Mouse (Mus musculus) C2C12 (cell line): Measurements from ENCODE around the gene Pyy. TPM values are rescaled to one million over a fixed set of nuclear protein-coding genes. Genes with fewer than 3 reads are reported as not detected.

Experiments
- H3K27me3 ChIP-seq: one replicate; pipeline ENCODE4 v1.6.1; 2011; ENCODE audit not compliant: control insufficient read depth, insufficient read depth, insufficient read length
- H3K36me3 ChIP-seq: one replicate; pipeline ENCODE4 v1.6.1; 2011; ENCODE audit not compliant: control insufficient read depth, insufficient read depth
- H3K4me3 ChIP-seq: one replicate; pipeline ENCODE4 v1.5.1; 2011; ENCODE audit warnings: mild to moderate bottlenecking, control low read depth; ENCODE audit not compliant: poor library complexity, insufficient read depth, severe bottlenecking
- H3K79me2 ChIP-seq: one replicate; pipeline ENCODE4 v1.6.1; 2011; ENCODE audit not compliant: control insufficient read depth, insufficient read depth
- H3K79me3 ChIP-seq: one replicate; pipeline ENCODE4 v1.6.1; 2011; ENCODE audit warnings: low read depth, control low read depth
- H3ac ChIP-seq: one replicate; pipeline ENCODE3; 2011; ENCODE audit warnings: low read depth; ENCODE audit not compliant: control insufficient read depth, insufficient read length
- CEBPB ChIP-seq: IDR thresholded peaks from one replicate; pipeline ENCODE4 v1.6.1; 2011; ENCODE audit warnings: low read depth, mild to moderate bottlenecking, control low read depth, moderate library complexity
- CTCF ChIP-seq: IDR thresholded peaks from one replicate; pipeline ENCODE4 v1.5.1; 2011; ENCODE audit not compliant: control insufficient read depth, insufficient read depth, insufficient read length
- FOSL1 ChIP-seq: IDR thresholded peaks from one replicate; pipeline ENCODE4 v1.8.0; 2011; ENCODE audit warnings: mild to moderate bottlenecking, low read length; ENCODE audit not compliant: poor library complexity, insufficient read depth, severe bottlenecking
- MAX ChIP-seq: IDR thresholded peaks from one replicate; pipeline ENCODE4 v1.6.1; 2011; ENCODE audit warnings: mild to moderate bottlenecking, control low read depth
- MYOD1 ChIP-seq: IDR thresholded peaks from one replicate; pipeline ENCODE4 v1.6.1; 2011; ENCODE audit warnings: low read depth; ENCODE audit not compliant: control insufficient read depth, insufficient read length
- MYOG ChIP-seq: IDR thresholded peaks from one replicate; pipeline ENCODE4 v1.6.1; 2011; ENCODE audit not compliant: control insufficient read depth, insufficient read length; ENCODE audit errors: extremely low read depth
- USF1 ChIP-seq: IDR thresholded peaks from one replicate; pipeline ENCODE4 v1.6.1; 2011; ENCODE audit warnings: low read depth, mild to moderate bottlenecking, control low read depth, moderate library complexity
- polyA plus RNA-seq: library from polyadenylated mRNA; unstranded; fragments of >200 nt; fragmentation: generic; extraction: Trizol; gene quantifications from one replicate; pipeline ENCODE4 v1.2.1, GENCODE M21; 2012; ENCODE audit warnings: missing spikeins

The Pyy gene
- polyA plus RNA-seq, 1 experiment, result not detected

DNA sequence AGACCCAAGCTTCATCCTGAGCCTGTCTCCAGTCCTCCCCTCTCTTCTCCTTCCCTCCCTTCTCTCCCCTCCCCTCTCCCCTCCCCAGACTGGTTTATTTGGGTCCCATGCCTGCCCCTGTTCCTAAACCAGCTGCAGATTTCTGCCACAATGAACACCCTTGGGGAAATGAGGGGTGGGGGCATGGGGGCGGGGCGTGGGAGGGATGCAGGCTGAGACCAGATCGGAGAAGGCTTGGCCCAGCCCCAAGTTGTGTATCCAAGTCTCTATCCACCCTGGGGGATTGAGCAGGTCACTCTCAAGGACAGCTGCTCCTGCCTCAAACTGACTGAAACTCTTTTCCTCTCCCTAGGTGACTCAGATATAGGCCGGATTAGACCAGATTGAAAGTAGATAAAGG, 26.9 kb upstream of the Pyy start:
- no peak for TF ChIP-seq MYOD1
- TF ChIP-seq MAX, result no peak
- TF ChIP-seq CTCF, result no peak
- no peak for TF ChIP-seq MYOG
- no peak for TF ChIP-seq USF1
- no peak for TF ChIP-seq CEBPB
- no peak for TF ChIP-seq FOSL1
- no peak overlapping the region for H3ac ChIP-seq
- no peak overlapping the region for H3K4me3 ChIP-seq
- no peaks in the 10 kb centered on the region for H3K36me3 ChIP-seq
- H3K79me2 ChIP-seq, result no peaks in the 10 kb centered on the region
- peaks cover 26% of the 10 kb centered on the region for H3K27me3 ChIP-seq
- H3K79me3 ChIP-seq, result no peaks in the 10 kb centered on the region

DNA sequence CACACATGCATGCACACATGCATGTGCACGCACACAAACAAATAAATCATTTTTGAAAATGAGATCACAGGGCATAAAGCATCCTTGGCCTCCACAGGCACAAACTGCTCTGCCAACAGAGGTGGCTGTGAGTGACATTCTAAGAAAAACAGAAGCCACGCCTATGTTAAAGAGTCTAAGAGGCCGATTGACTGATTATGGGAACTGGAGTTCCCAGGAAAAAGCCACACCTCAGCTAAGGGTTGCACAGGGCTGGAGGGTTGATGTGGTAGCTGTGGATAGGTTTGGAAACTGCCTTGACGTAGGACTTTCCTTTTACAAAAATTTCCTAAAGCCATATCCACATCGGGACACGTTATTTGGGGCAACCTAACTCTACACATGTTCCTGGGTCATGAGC, 9.8 kb upstream of the Pyy start:
- TF ChIP-seq MYOG (no peak), USF1 (no peak), MAX (no peak), FOSL1 (no peak), MYOD1 (no peak), CTCF (no peak), CEBPB (no peak)
- no peaks in the 10 kb centered on the region for H3K79me3 ChIP-seq
- no peaks in the 10 kb centered on the region for H3K36me3 ChIP-seq
- no peak overlapping the region for H3ac ChIP-seq
- no peak overlapping the region for H3K4me3 ChIP-seq
- no peaks in the 10 kb centered on the region for H3K79me2 ChIP-seq
- H3K27me3 ChIP-seq, result peaks cover 35% of the 10 kb centered on the region

DNA sequence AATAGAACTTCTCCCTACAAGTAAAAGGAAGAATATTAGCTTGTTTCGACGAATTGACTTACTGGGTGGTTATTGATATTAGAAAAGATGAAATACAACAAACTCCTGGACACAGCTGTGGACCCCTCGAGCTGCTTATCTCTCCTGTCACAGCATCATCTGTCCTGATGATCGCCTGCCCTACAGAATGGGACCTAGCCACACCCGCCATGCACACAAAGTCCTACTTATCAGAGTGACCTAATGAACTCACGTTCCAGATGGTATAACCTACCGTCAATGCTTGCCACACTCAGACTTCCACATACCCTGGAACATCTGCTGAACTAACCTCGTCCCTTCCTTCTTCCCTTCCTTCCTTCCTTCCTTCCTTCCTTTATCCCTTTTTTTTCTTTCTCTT, 8.6 kb upstream of the Pyy start:
- Histone ChIP-seq H3K79me2 (no peaks in the 10 kb centered on the region), H3K27me3 (peaks cover 31% of the 10 kb centered on the region), H3K36me3 (no peaks in the 10 kb centered on the region), H3ac (no peak overlapping the region), H3K4me3 (no peak overlapping the region), H3K79me3 (no peaks in the 10 kb centered on the region)
- no peak for TF ChIP-seq MAX
- TF ChIP-seq CTCF, result no peak
- no peak for TF ChIP-seq MYOD1
- TF ChIP-seq USF1, result no peak
- no peak for TF ChIP-seq CEBPB
- no peak for TF ChIP-seq MYOG
- TF ChIP-seq FOSL1, result no peak

DNA sequence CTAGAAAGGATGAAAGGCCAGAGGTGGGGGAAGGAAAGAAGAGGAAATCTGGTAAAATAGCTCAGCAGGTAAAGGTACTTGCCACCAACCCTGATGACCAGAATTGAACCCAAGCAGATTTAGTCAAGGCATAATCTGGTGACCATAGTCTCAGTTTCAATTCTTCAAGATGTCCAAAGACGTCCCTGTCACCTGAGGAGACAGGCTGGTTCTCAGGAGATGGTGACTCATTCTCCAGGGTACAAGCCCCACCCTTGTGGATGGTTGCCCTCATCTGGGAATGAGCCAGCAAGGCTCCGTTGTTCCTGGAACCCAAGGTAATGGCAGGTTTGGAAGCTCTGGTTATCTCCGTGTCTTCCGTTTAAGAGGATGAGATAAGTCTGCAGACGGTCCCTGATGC, 3.9 kb upstream of the Pyy start:
- Histone ChIP-seq H3K79me2 (no peaks in the 10 kb centered on the region), H3K27me3 (peaks cover 51% of the 10 kb centered on the region), H3K79me3 (no peaks in the 10 kb centered on the region), H3ac (no peak overlapping the region), H3K4me3 (no peak overlapping the region), H3K36me3 (no peaks in the 10 kb centered on the region)
- no peak for TF ChIP-seq CEBPB
- no peak for TF ChIP-seq MAX

DNA sequence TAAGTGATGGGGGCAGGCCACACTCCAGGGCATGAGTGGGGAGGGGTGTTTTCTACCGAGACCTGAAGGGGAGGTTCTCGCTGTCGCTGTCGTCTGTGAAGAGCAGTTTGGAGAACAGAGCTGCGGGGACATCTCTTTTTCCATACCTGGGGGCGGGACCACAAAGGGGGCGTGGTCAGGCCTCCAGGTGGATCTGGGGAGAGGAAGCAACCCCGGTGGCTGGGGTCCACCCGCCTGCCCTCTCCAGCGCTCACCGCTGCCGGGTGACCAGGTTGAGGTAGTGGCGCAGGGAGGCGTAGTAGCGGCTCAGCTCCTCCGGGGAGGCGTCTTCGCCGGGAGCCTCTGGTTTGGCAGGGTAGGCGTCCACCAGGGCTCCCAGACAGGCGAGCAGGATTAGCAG, 721 bp downstream of the Pyy start:
- no peak overlapping the region for H3K4me3 ChIP-seq

DNA sequence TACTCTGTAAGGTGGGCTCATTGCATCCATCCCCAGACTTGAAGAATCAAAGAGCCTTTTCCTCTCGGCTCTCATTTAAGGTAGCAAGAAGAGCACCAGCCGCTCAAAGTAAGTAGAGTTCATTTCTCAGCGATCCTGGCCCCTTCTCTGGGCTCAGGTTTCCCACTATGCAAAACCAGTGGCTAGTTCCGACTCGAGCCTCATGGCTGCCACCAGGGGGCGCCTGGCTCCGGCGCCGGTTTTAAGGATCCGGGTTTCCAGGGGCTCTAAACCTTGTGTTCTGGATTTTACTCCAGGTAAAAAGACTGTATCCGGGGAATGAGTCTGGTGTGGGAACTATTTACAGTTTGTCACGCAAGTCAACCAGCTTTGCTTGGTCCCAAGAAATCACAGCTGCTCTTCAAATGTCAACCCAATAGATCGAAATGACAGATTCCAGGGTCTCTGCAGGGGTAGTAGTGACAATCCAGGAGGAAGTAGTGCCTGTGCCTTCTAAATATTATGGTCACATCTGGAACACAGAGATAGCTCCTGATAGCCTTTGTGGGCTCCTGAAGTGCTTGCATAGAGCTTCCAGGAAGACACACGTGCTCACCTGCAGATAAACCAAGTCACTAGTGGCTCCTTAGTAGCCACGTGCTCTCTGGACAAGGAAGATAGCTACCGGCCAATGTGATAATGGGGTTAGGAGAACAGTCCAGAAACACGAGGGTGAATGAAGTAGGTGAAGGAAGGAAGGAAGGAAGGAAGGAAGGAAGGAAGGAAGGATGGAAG, 5.0 kb downstream of the Pyy start:
- peak; percentile 53 for TF ChIP-seq CTCF
- TF ChIP-seq FOSL1, result no peak
- H3K27me3 ChIP-seq, result peaks cover 87% of the 10 kb centered on the region
- no peak overlapping the region for H3K4me3 ChIP-seq
- H3K36me3 ChIP-seq, result no peaks in the 10 kb centered on the region
- no peak overlapping the region for H3ac ChIP-seq
- H3K79me3 ChIP-seq, result no peaks in the 10 kb centered on the region
- no peaks in the 10 kb centered on the region for H3K79me2 ChIP-seq

More for the DNA sequence above, 721 bp downstream of the Pyy start:
- no peaks in the 10 kb centered on the region for H3K79me2 ChIP-seq
- H3K27me3 ChIP-seq, result peaks cover 61% of the 10 kb centered on the region
- H3K36me3 ChIP-seq, result no peaks in the 10 kb centered on the region
- no peaks in the 10 kb centered on the region for H3K79me3 ChIP-seq
- no peak for TF ChIP-seq MYOG
- TF ChIP-seq CEBPB, result no peak
- TF ChIP-seq MAX, result no peak
- TF ChIP-seq MYOD1, result no peak
- TF ChIP-seq CTCF, result no peak
- no peak for TF ChIP-seq USF1
- TF ChIP-seq FOSL1, result no peak
- no peak overlapping the region for H3ac ChIP-seq

DNA sequence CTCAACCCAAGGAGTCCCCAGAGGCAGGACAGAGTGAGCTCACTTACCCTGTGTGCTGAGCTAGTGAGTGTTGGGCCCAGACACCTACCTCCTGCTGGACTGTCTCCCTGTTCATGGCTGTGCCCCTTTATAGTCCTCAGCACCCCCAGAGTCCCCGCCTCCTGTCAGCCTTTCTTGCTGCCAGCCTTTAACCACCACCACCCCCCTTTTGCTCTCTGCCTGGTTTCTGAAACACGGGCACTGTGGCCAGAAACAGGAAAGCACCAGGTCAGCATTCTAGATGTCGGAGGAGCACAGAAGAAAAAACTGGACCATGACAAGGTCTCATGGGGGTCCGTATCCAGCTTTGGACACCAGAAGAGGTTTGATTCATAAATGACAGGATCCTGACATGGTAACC, 6.4 kb downstream of the Pyy start, which contains the start of gene Ppy:
Gene Ppy (minus strand): TSS at position 101 of the 400 bp plus-strand sequence.
- peaks cover 78% of the 10 kb centered on the region for H3K27me3 ChIP-seq

More for the DNA sequence above, 6.4 kb downstream of the Pyy start, which contains the start of gene Ppy:
- H3K79me2 ChIP-seq, result no peaks in the 10 kb centered on the region
- H3K36me3 ChIP-seq, result no peaks in the 10 kb centered on the region
- TF ChIP-seq FOSL1 (no peak), MYOD1 (no peak), MAX (no peak), USF1 (no peak), MYOG (no peak), CTCF (no peak), CEBPB (no peak)
- no peak within 1 kb of the TSS for H3ac ChIP-seq
- H3K79me3 ChIP-seq, result no peaks in the 10 kb centered on the region
- no peak within 1 kb of the TSS for H3K4me3 ChIP-seq
